Mouse (Mus musculus): ENCODE results near the gene 1700018F24Rik.
"Not testable (repeated sequence)": the region's sequence is repeated elsewhere in the genome, so short reads cannot be mapped to it uniquely, and the experiment has no call there.

- not testable (repeated sequence) for TF ChIP-seq JUN (IDR thresholded peaks at IDR 0.05; ENCODE audit: insufficient read depth, low read depth, low read length); NRF1 (IDR thresholded peaks at IDR 0.05; ENCODE audit: low read depth, low read length); CHD1 (IDR thresholded peaks at IDR 0.05; ENCODE audit: low read depth, low read length); CTCF (conservative IDR thresholded peaks at IDR 0.05 in 1 of 2, IDR thresholded peaks at IDR 0.05 in 1 of 2; ENCODE audit: low read depth in 2 of 2, low read length in 2 of 2); ZC3H11A (IDR thresholded peaks at IDR 0.05; ENCODE audit: low read depth, low read length); POLR2A (IDR thresholded peaks at IDR 0.05; ENCODE audit: low read depth, low read length); EP300 (IDR thresholded peaks at IDR 0.05; ENCODE audit: low read length); USF2 (conservative IDR thresholded peaks at IDR 0.05; ENCODE audit: low read depth, low read length); MEF2A (IDR thresholded peaks at IDR 0.05; ENCODE audit: borderline replicate concordance, low read depth, low read length); NELFE (IDR thresholded peaks at IDR 0.05; ENCODE audit: low read depth, low read length); KAT2A (IDR thresholded peaks at IDR 0.05; ENCODE audit: insufficient replicate concordance, low read length); ZKSCAN1 (IDR thresholded peaks at IDR 0.05; ENCODE audit: borderline replicate concordance, low read depth, low read length); E2F4 (IDR thresholded peaks at IDR 0.05; ENCODE audit: insufficient replicate concordance, low read depth, low read length); UBTF (IDR thresholded peaks at IDR 0.05; ENCODE audit: low read depth, low read length)
These were observed 12.3 kb upstream of the 1700018F24Rik start for GRCm38 (mm10) chr5:145030476-145030875.
